Mouse (Mus musculus) regulatory T cell (primary cell): ENCODE measurements around the gene Suclg2.

Source experiments
- in situ Hi-C: fragments of 300-600 bp; cut with MboI, MseI; formaldehyde crosslinking; loops from one replicate; pipeline ENCODE4 v1.15.1; 2025; ENCODE audit warnings: high pct_unique_total_duplicates

The Suclg2 gene

DNA sequence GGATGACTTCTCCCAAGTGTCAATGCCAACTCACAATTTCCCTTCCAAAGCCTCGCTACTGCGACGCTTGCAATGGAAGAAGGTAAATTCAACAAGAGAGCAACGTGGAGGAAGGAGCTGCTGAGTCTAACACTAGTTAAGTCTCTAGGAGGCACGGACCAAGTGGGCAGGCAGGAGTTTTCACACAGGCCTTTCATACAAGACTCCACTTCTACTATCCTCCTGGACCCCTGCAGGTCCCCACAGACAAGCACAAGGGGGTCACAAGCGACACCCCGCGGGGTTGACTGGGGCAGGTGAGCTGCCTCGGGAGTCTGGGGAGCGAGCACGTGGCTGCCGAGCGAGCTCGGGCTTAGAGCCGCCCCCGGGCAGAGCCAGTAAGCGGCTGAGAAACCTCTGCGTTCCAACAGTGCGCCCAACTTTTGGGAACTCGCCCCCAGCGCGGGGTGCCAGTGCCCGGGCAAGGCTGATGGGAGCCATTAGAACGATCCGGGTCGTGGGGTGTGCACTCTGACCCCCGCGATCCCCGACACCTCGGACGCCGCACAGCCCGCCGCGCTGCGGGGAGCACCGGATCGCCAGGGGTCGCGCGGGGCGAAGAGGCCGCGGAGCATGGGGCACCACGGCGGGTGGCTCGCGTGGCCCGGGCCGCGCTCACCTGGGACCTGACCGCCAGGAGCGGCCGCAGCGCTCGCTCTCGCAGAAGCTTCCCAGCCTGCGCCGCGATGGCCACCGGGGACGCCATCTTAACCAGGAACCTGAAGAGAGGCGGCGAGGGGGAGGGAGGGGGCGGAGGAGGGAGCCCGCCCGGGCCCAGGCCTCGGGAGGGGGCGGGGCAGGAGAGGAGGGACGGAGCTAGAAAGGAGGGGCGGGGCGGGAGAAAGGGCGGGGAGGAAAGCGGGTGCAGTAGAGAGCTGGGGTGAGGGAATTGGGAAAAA lies at the start of gene Suclg2:
Suclg2 (minus strand) TSS at position 770 of the 938 bp plus-strand sequence.
- in situ Hi-C loops: loop anchor here (10.0 to 25.0 kb wide), 2 partner anchors 1003 to 1206 kb away; partner anchors contain the start of gene Slc25a26

DNA sequence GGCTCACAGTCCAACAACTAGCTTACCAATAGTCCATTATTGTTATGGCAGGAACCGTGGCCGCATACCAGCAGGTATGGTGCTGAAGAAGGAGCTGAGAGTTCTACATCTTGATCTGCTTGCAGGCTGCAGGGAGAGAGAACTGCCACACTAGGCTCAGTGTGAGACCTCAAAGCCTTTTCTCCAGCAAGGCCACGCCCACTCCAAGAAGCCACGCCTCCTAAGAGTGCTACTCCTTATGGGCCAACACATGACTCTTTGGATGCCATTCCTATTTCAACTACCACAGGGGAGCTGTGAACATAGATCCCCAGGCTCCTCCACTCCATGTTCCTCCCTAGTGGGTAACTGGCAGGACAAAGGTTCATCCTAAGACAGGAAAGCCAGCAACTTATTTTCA lies 48.0 kb upstream of the Suclg2 start:
- in situ Hi-C loops: no loop called here

DNA sequence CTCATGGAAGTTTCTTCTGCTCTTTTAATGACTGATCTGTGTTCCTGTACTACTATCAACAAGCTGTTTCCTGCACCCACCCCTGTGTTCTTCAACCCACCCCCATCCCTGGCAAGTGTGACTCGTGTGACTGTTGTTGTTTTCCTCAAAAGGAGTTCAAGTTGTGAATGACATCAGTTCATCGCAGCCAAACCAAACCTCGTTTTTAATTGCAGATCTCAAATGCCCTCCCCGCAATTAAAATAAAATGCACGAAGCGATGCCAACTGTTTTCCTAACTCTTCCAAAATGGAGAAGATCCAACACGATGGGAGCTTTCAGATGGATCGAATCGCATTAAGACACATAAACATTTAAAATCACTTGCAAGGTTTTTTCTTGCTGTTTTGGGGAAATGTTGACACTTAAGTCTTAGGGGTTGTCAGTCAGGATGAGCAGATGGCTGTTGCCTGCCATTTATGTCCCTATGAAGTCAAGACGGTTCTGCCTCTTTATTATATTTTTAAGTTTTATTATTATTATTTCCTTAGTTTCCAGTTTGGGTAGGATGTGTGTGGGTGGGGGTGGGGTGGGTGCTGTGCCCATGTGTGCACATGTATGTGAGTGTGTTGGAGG lies 41.1 kb upstream of the Suclg2 start:
- in situ Hi-C loops: no loop called here

DNA sequence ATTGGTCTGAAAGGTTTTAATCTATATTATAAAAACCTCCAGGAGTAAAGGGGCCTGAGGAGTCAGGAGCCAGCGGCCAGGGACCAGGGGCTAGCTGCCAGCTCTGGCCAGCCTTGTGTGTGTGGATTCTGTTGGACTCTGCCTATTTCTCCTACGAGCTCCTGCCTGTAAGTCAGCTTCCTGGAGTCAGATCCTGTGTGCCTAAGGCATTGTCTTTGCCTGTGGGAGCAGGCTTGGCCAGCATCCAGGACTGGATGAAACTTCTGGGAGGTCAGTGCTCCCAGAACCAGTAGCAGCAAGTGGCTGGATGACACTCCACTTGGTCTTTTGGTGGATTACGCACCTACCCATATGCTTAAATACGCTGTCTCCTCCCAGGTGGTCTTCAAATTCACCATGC lies 23.8 kb upstream of the Suclg2 start:
- in situ Hi-C loops: no loop called here

DNA sequence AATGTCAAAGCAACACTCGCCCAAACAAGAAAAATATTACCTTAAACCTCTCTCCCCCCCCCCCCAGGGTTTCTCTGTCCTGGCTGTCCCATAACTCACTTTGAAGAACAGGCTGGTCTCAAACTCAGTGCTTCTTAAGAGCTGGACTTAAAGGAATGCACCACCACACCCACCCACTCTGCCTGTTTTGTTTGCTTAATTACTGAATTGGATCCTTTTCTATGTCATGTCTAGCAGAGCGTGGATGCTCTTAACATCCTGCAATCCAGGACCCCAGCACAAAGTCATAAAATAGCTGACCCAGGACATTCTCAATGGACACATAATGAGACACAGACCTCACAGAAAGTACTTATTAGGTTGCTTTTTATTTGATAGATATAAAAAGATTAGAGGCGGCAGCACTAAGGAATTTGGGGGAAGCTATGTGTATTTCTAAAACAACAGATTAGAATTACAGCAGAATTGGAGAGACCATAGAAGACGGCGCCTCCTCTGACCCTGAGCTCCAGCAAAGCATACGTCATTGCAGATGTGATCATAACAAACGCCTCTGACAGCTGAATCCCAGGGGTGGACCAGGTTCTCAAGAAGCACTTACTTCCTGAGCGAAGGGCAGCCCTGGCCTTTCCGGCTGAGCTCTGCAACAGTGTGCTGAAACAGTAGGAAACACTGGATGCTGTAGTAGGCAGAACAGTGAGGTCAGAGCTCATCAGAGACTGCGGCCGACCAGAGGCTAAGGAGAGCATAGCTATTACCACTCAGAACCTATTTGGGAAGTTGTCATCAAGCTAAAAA lies 13.2 kb upstream of the Suclg2 start:
- in situ Hi-C loops: no loop called here

DNA sequence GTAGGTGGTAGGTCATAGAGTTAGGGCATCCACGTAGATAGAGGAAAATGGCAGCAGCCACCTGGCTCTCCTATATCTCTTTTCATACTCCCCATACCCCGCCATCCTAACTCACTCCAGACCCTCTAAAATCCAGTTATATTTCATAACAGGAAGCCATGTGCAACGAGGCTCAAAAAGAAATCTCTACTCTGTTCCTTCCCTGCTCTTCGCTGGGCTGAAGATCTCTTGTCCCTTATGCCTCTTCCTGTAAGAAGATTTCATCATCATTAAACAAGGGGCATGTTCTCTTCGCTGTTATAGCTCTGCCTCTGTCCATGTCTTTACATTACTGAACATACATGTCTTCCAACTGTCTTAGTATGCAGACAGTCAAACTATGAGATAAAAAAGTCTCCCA lies 10.8 kb upstream of the Suclg2 start:
- in situ Hi-C loops: no loop called here

DNA sequence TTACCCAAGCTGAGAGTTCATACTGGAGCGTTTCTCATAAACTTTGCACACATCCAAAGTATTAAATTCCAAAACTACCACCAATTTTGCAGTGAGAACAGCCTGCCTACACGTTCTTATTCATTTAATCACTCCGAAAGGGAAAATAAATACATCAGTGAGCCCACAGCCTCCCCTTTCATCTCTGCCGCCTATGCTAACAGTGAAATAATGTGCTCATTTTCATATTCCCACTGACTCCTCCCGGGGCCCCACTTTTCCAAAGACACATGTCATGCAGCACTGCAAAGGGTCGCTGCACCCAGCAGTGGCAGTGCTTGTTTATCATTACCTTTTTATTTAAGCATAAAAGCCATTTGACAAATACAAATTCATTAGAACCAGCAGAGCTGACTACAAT lies 6.7 kb upstream of the Suclg2 start:
- in situ Hi-C loops: no loop called here

DNA sequence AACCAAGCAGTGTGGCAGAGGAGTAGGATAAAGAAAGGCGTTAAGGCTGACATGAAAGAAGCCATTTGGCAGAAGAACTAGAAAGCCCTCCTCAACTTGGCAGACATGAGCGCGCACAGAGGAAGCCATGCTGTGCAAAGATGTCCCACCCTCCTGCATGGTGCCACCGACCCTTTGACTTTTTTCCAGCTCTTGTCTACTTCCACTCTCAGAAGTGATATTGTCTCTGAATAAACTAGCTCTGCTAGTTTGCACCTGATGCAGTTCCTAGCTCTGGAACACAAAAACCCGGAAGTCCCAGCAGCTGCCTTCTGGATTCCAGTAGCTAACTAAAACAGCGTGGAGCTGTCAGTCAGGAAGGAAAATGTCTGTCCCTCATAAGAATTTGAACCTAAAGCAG lies 4.8 kb upstream of the Suclg2 start:
- in situ Hi-C loops: loop anchor here (5.0 to 25.0 kb wide), 2 partner anchors 601 to 1211 kb away; partner anchors contain the start of gene Slc25a26

DNA sequence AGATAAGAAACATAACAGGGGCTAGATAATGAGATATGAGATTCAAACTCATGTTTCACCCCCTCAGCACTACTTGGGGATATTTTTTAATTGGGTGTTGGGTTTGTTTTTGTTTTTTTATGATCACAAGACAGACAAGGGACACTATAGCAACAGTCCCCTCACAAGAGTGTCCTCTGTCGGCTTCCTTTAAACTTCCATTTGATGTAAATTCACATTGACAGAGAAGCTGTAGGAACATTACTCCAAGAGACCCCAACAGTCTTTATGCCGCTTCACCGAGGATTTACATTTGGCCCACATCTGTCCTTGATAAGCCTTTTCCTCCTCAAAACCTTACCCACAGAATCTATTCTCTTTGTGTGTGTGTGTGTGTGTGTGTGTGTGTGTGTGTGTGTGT lies 1.2 kb upstream of the Suclg2 start:
- in situ Hi-C loops: loop anchor here (5.0 to 25.0 kb wide), 3 partner anchors 597 to 1207 kb away; partner anchors contain the start of gene Slc25a26

DNA sequence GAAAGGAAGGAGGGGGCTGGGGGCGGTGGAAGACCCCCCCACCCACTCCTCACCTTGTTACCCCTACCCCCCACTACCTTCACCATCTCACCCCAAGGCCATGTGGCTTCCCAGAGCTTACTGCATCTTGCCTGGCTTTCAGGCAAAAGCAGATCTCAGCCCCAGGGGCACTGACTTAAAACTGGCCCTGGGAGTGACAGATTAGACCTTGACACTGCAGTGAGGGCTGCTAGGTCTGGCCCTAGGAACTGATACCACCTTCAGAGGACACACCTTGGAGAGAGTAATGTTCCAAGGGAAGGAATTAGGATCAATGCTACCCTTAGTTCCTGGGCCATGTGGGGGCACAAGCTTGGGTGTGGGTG lies 351 bp upstream of the Suclg2 start:
- in situ Hi-C loops: loop anchor here (10.0 to 25.0 kb wide), 2 partner anchors 1004 to 1207 kb away; partner anchors contain the start of gene Slc25a26

DNA sequence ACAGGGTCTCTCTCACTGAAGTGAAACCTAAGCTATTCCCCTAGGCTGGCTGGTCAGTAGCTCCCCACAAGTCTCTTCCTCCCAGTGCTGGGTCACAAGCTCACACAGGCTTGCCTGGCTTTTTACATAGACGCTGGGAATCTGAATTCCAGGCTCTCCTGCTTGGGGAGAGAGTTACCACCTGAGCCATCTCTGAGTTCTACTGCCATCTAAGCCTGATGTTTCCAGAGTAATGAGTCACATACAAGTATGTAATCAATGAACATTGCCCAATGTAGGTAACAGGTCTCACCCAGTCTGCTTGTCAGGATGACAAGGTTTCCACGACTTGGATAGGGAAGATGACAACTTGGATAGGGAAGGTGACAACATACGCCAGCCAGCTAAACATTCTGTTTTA lies 1.5 kb downstream of the Suclg2 start:
- in situ Hi-C loops: loop anchor here (10.0 to 25.0 kb wide), 2 partner anchors 1002 to 1205 kb away; partner anchors contain the start of gene Slc25a26

DNA sequence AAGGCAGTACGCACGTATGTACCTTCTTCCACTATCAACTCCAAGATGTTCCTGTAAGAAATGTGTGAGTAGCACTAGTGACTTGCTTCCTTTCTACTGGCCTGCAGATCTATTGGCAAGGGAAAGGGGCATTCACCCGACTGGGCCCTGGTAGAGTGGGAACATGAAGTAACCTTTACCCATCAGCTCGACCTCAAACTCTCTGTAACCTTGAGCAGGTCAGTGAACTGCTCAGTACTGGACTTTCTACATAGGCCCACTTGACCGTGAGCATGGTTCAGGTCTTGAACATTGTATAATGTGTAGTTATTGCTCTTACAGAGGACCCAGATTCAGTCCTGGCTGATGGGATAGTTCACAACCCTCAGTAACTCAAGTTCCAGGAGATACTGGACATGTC lies 2.1 kb downstream of the Suclg2 start:
- in situ Hi-C loops: loop anchor here (10.0 to 25.0 kb wide), 2 partner anchors 1002 to 1204 kb away; partner anchors contain the start of gene Slc25a26

DNA sequence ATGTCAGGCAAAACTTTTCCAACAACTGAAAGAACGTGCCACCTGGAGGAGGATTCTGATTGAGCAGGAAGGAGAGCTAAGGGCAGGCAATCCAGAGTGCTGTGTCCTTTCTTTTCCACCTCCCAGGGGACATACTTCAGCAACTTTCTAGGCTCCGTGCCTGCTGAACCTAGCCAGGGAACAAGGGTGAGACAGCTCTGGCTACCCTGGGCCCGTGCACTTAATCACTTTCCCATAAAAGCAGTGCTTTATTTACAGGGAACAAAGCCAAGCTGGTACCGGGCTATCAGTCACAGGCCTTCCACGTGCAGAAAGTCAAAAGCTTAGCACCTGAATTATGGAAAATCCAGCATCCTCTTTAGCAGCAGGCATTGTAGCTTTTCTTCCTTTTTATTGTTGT lies 5.4 kb downstream of the Suclg2 start:
- in situ Hi-C loops: loop anchor here (10.0 to 25.0 kb wide), 2 partner anchors 998 to 1201 kb away; partner anchors contain the start of gene Slc25a26

DNA sequence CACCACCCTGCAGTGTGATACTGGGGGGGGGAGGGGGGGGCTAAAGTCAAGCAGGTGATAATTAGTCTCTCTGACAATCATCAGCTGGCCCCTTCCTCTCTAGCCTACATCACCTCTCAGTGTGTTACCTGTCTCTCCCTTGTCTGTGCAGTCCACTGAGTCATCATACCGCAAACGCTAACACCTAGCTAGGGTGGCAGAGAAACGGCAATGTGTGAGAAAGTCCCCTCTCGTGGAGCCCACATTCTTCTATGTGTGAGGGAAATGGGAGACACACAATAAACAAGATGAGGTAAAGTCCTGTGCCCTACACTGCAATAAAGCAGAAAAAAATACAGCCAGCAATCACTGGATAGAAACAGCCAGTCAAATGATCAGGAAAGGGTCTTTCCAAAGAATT lies 6.5 kb downstream of the Suclg2 start:
- in situ Hi-C loops: loop anchor here (10.0 to 25.0 kb wide), 2 partner anchors 997 to 1200 kb away; partner anchors contain the start of gene Slc25a26

DNA sequence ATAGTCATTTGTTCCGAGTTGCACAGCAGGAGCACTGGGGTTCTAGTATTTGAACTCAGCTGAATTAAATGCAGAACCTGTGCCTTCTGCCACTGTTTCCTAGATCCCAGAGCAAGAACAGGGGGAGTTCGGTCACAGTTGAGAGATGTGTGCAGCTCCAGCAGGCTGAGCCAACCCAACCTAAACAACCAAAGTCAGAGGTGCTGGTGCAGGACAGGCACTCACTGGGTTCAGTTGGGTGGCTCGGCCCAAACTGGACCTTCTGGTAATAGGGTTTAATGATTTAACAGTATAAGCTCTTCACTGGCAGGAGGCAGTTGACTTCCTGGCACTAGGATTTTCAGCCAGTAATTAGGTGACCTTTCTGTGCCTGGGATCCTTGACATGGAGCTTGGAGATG lies 6.9 kb downstream of the Suclg2 start:
- in situ Hi-C loops: loop anchor here (10.0 to 25.0 kb wide), 2 partner anchors 997 to 1199 kb away; partner anchors contain the start of gene Slc25a26

DNA sequence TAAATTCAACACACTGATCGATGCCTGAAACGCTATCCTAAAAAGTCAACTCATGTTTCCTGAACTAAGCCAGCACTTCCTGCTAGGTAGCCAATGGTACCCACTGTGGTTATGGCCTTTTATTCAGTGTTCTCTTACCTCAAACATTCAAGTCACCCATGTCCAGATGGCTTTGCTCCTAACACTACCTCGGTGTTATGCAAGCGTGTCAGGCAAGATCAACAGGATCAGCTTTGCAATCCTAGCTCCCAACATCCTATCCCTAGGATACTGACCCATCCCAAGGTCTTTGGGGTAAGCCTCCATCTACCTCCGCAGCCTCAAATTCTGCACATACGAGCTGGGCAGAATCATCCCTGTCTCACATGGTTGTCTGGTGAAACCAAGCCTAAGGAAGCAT lies 7.7 kb downstream of the Suclg2 start:
- in situ Hi-C loops: loop anchor here (10.0 to 25.0 kb wide), 2 partner anchors 996 to 1199 kb away; partner anchors contain the start of gene Slc25a26

DNA sequence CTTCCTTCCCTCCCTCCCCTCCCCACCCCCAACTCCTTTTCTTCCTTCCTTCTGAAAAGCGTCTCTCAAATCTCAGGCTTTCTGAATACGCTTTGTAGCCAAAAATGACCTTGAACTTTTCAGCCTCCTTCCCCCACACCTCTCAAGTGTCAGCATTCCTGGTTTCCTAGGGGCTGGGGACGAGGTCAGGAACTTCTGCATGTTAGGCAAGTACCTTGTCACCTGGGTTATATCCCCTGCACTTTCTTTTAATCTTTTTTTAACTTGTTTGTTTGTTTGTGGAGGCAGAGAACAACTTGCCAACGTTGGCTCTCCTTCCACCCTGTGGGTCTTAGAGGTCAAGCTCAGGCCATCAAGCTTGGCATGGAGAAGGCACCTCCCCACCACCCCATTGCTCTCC lies 9.1 kb downstream of the Suclg2 start:
- in situ Hi-C loops: loop anchor here (25.0 kb wide), 1 partner anchor 1197 kb away; the partner anchor contains the start of gene Slc25a26

DNA sequence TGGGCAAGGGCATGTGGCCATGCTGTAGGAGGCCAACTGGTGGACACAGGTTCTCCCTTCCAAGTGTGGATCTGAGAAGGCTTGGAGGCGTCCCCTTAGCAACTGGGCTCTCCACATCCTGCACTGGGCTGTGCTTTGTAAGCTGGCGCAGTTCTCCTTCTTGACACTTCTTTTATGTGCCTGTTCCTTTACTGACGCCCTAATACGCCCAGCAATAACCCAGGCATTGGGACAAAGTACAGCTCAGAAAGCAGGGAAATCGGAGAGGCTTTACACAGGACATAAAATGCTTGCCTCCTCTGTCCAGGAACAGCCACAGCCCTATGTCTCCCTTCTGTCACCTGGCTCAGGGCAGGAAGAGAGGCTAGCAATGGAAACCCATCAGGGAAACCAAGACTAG lies 9.5 kb downstream of the Suclg2 start:
- in situ Hi-C loops: loop anchor here (25.0 kb wide), 1 partner anchor 1197 kb away; the partner anchor contains the start of gene Slc25a26

DNA sequence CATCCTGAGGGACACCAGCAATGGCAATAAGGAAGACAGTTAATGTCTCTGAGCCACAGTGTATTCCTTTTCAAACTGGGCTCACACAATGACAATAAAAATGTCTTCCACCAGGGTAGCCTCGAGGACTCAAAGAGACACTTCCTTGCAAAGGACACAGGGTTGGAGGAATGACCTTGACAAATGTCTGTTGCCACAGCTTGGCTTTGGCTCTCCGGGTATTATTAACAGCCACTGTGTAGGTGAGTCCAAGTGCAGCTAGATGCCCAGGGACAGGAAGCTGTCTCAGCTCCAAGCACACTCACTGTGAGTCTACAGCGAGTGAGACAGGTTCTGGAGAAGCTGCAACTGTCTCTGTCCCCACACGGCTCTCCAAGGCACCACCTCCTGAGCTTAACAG lies 14.0 kb downstream of the Suclg2 start:
- in situ Hi-C loops: loop anchor here (25.0 kb wide), 1 partner anchor 1192 kb away; the partner anchor contains the start of gene Slc25a26

DNA sequence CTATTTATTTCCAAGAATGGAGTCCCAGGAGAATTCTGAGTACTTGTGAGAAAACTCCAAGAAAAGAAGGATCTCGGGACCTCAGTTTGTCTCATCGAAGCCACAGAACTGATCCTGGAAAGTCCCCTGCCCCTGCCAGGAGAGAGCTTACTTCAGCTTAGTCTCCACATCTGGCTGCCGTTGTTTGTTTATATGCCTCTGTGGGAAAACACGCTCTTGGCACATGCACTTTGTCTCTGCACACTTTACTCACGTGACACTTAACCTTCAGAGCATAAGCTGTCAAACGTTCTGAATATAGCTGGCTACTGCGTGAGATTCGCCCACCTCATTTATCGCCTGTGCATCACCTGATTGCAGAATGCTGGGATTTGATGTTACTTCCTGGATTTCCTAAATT lies 16.4 kb downstream of the Suclg2 start:
- in situ Hi-C loops: loop anchor here (25.0 kb wide), 1 partner anchor 1190 kb away; the partner anchor contains the start of gene Slc25a26

DNA sequence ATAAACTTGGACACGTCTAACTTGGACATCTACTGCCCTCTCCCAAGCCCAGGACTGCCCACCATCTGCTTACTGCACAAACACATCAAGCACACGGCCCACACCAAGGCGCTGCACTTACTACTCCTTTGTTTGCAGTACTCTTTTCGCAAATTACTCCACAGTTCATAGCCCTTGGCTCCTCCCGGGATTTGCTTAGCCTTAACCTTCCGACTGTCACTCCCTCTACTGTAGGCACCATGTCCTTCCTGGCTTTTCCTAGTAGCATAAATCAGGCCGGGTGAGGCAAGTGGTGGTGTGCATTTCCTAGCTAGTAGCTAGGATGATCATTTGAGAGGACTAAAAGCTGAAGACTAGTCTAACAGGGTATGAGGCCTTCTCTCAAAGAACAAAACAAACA lies 16.8 kb downstream of the Suclg2 start:
- in situ Hi-C loops: loop anchor here (25.0 kb wide), 1 partner anchor 1189 kb away; the partner anchor contains the start of gene Slc25a26
